Mouse (Mus musculus) CH12.LX (cell line): Measurements from ENCODE around the gene Olfr56. TPM values are rescaled to one million over a fixed set of nuclear protein-coding genes. Genes with fewer than 3 reads are reported as not detected.

Source experiments
- DNase-seq: peaks from one replicate; pipeline ENCODE4 v3.0.0-alpha.2; 2013; ENCODE audit errors: extremely low read depth
- H3K27ac ChIP-seq: 2 replicates; pipeline ENCODE4 v1.5.1; 2012; ENCODE audit warnings: low read depth, mild to moderate bottlenecking, control low read depth, moderate library complexity; ENCODE audit not compliant: insufficient read depth
- H3K27me3 ChIP-seq: replicated peaks from 2 replicates; pipeline ENCODE3; 2012; ENCODE audit warnings: inconsistent platforms
- H3K36me3 ChIP-seq, 2 experiments: replicated peaks in 1 of 2; 2 replicates each; pipeline versions ENCODE3 to v1.6.1; 2012; ENCODE audit warnings: inconsistent platforms in 1 of 2, low read length in 1 of 2, mild to moderate bottlenecking in 1 of 2, mixed read lengths in 1 of 2, moderate library complexity in 1 of 2; ENCODE audit not compliant: control insufficient read depth in 1 of 2, insufficient read depth in 1 of 2
- H3K4me1 ChIP-seq, 2 experiments: 2 replicates each; pipeline ENCODE4 v1.6.1; 2012; ENCODE audit warnings: inconsistent platforms in 1 of 2, moderate library complexity in 1 of 2; ENCODE audit not compliant: insufficient read depth in 2 of 2, control insufficient read depth in 1 of 2
- H3K4me2 ChIP-seq: 2 replicates; pipeline ENCODE4 v1.6.1; 2012; ENCODE audit warnings: low read depth, mild to moderate bottlenecking, control low read depth; ENCODE audit not compliant: poor library complexity, insufficient read depth, severe bottlenecking
- H3K4me3 ChIP-seq, 3 experiments: fragments of 150-350 bp in 1 of 3; sonication (generic) in 1 of 3; replicated peaks in 1 of 3; 2 replicates each; pipeline versions ENCODE3 to v1.5.1; 2011 to 2012; ENCODE audit warnings: low read depth in 2 of 3, low read length in 2 of 3, mild to moderate bottlenecking in 2 of 3, moderate library complexity in 2 of 3, control low read depth in 1 of 3, improper control_type of control experiment in 1 of 3, inconsistent platforms in 1 of 3, mixed read lengths in 1 of 3; ENCODE audit not compliant: poor library complexity in 1 of 3
- H3K79me2 ChIP-seq: replicated peaks from 2 replicates; pipeline ENCODE4 v1.6.1; 2012; ENCODE audit warnings: mild to moderate bottlenecking, moderate library complexity; ENCODE audit not compliant: control insufficient read depth, poor library complexity, insufficient read depth, severe bottlenecking; ENCODE audit errors: extremely low read depth
- H3K9ac ChIP-seq: 2 replicates; pipeline ENCODE4 v1.6.1; 2012; ENCODE audit warnings: low read depth, mild to moderate bottlenecking, control low read depth, moderate library complexity; ENCODE audit not compliant: insufficient read depth
- H3K9me3 ChIP-seq: replicated peaks from 2 replicates; pipeline ENCODE3; 2012; ENCODE audit warnings: low read length, inconsistent platforms, mixed read lengths
- BHLHE40 ChIP-seq: IDR thresholded peaks from 2 replicates; pipeline ENCODE4 v1.6.1; 2011; ENCODE audit warnings: mild to moderate bottlenecking, low read depth, low read length, improper control_type of control experiment
- CHD1 ChIP-seq: IDR thresholded peaks from 2 replicates; pipeline ENCODE4 v1.6.1; 2012; ENCODE audit warnings: low read depth, low read length, improper control_type of control experiment, inconsistent platforms
- CTCF ChIP-seq, 2 experiments: IDR thresholded peaks in 1 of 2; conservative IDR thresholded peaks in 1 of 2; 2 replicates each; pipeline ENCODE4 v1.5.1; 2011 to 2012; ENCODE audit warnings: low read depth in 2 of 2, low read length in 2 of 2, improper control_type of control experiment in 1 of 2, inconsistent platforms in 1 of 2, mild to moderate bottlenecking in 1 of 2, moderate library complexity in 1 of 2
- ELF1 ChIP-seq: IDR thresholded peaks from 2 replicates; pipeline ENCODE4 v1.6.1; 2014; ENCODE audit warnings: low read depth, mild to moderate bottlenecking, inconsistent platforms, low read length, improper control_type of control experiment
- EP300 ChIP-seq: IDR thresholded peaks from 2 replicates; pipeline ENCODE4 v1.6.1; 2011; ENCODE audit warnings: low read length, improper control_type of control experiment
- ETS1 ChIP-seq: conservative IDR thresholded peaks from 2 replicates; pipeline ENCODE4 v1.6.1; 2012; ENCODE audit warnings: low read depth, mild to moderate bottlenecking, inconsistent platforms, low read length, improper control_type of control experiment, moderate library complexity
- IRF4 ChIP-seq: IDR thresholded peaks from 2 replicates; pipeline ENCODE4 v1.6.1; 2014; ENCODE audit warnings: low read depth, mild to moderate bottlenecking, inconsistent platforms, low read length, improper control_type of control experiment
- JUND ChIP-seq: conservative IDR thresholded peaks from 2 replicates; pipeline ENCODE4 v1.6.1; 2011; ENCODE audit warnings: low read depth, low read length, improper control_type of control experiment
- MAFK ChIP-seq: IDR thresholded peaks from 2 replicates; pipeline ENCODE4 v1.6.1; 2011; ENCODE audit warnings: low read length, improper control_type of control experiment; ENCODE audit not compliant: insufficient replicate concordance
- MAX ChIP-seq: IDR thresholded peaks from 2 replicates; pipeline ENCODE4 v1.6.1; 2011; ENCODE audit warnings: low read length, improper control_type of control experiment
- MAZ ChIP-seq: IDR thresholded peaks from 2 replicates; pipeline ENCODE4 v1.6.1; 2012; ENCODE audit warnings: low read depth, mild to moderate bottlenecking, inconsistent platforms, low read length, improper control_type of control experiment, moderate library complexity
- MYC ChIP-seq: IDR thresholded peaks from 2 replicates; pipeline ENCODE4 v1.6.1; 2011; ENCODE audit warnings: low read depth, mild to moderate bottlenecking, improper control_type of control experiment, low read length
- POLR2AphosphoS2 ChIP-seq: IDR thresholded peaks from 2 replicates; pipeline ENCODE4 v1.6.1; 2011; ENCODE audit warnings: low read depth, low read length, improper control_type of control experiment
- RAD21 ChIP-seq: IDR thresholded peaks from 2 replicates; pipeline ENCODE4 v1.6.1; 2011; ENCODE audit warnings: low read depth, mild to moderate bottlenecking, low read length, improper control_type of control experiment, moderate library complexity
- RCOR1 ChIP-seq: conservative IDR thresholded peaks from 2 replicates; pipeline ENCODE4 v1.6.1; 2012; ENCODE audit warnings: low read depth, mild to moderate bottlenecking, inconsistent platforms, low read length, improper control_type of control experiment
- SIN3A ChIP-seq: IDR thresholded peaks from 2 replicates; pipeline ENCODE4 v1.6.1; 2012; ENCODE audit warnings: low read length, improper control_type of control experiment, inconsistent platforms
- SMC3 ChIP-seq: IDR thresholded peaks from 2 replicates; pipeline ENCODE4 v1.6.1; 2011; ENCODE audit warnings: low read depth, low read length, improper control_type of control experiment
- UBTF ChIP-seq: IDR thresholded peaks from 2 replicates; pipeline ENCODE4 v1.6.1; 2012; ENCODE audit warnings: low read depth, mild to moderate bottlenecking, inconsistent platforms, low read length, improper control_type of control experiment, moderate library complexity
- USF2 ChIP-seq: conservative IDR thresholded peaks from 2 replicates; pipeline ENCODE4 v1.6.1; 2011; ENCODE audit warnings: low read depth, low read length, improper control_type of control experiment
- ZC3H11A ChIP-seq: IDR thresholded peaks from 2 replicates; pipeline ENCODE4 v1.6.1; 2012; ENCODE audit warnings: low read depth, mild to moderate bottlenecking, inconsistent platforms, low read length, improper control_type of control experiment
- ZKSCAN1 ChIP-seq: IDR thresholded peaks from 2 replicates; pipeline ENCODE4 v1.6.1; 2012; ENCODE audit warnings: low read depth, inconsistent platforms, low read length, improper control_type of control experiment, borderline replicate concordance
- ZNF384 ChIP-seq: IDR thresholded peaks from 2 replicates; pipeline ENCODE4 v1.6.1; 2012; ENCODE audit warnings: low read depth, low read length, improper control_type of control experiment, inconsistent platforms
- dilution Hi-C: fragments of 300-500 bp; cut with MboI; formaldehyde crosslinking; loops from 2 replicates; pipeline ENCODE4 v1.14.3; 2020; ENCODE audit warnings: low sequenced_read_pairs; ENCODE audit not compliant: extremely low pct_unique_long_range_greater_than_20kb, extremely low pct_ligation_motif_present
- in situ Hi-C: fragments of 300-500 bp; cut with MboI; formaldehyde crosslinking; loops from 3 replicates; pipeline ENCODE4 v1.14.3; 2019; ENCODE audit warnings: low sequenced_read_pairs, low pct_ligation_motif_present, low pct_unique_long_range_greater_than_20kb, mixed read lengths
- polyA plus RNA-seq: library from polyadenylated mRNA; unstranded; fragments of >175 nt; gene quantifications from 2 replicates; pipeline ENCODE4 v1.2.1, GENCODE M21; 2012; ENCODE audit warnings: low read depth; ENCODE audit not compliant: insufficient read length
- total RNA-seq, 2 experiments: library from RNA; depleted of rRNA; stranded (reverse); fragments of 300-350 nt in 1 of 2; fragments of >200 nt in 1 of 2; gene quantifications; 2 replicates each; pipeline ENCODE4 v1.2.3; 2012 to 2014

The Olfr56 gene
- total and polyA plus RNA-seq, 3 experiments, result not detected

DNA sequence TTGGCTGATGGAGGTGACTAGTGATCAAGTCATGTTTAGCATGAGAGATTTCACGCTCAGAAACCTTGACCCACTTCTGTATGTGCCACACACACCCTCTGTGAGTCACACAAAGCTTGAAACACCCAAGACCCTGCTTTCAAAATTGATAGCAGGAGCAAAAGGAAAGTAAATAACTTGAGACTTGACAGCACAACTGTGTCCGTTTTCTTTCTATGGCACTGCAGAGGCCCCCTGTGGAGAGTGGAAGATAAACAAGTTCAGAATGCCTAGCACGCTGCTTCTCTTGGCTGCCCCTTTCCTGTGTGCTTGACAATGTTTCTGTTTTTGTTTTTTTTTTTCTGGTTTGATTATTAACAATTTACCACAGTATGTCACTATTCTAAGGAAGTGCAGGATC is 106.2 kb downstream of the Olfr56 start:
- Histone ChIP-seq H3K27ac (no peak overlapping the region), H3K4me1 (peaks cover 5 to 67% of the 10 kb centered on the region in 2 experiments)
- in situ Hi-C loops, result no loop called here

DNA sequence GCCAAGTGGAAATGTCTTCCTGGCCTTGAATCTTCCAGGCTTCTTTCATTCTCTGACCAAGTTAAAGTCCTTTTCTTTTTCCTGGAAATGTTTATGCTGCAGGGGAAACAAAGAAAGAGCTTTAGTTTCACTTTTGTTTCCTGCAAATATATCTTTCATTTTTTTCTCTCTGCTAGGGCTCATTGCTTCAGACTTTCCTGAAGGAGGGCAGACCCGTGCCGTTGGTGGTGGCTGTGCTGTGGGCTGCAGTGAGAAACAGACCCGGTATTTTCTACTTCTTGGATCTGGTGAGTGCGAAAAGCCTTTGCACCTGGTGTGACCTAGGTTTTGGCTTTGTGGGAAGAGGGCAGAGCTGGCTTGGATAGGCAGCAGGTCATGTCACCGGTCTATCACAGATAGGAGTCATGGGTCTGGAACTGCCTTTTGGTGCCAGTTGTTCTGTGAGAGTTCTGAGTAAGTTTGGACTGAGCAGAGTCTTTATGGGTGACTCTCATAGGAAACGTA is 108.2 kb downstream of the Olfr56 start:
- no peaks in the 10 kb centered on the region for H3K27me3 ChIP-seq
- dilution Hi-C loops, result no loop called here
- no peaks in the 10 kb centered on the region for H3K36me3 ChIP-seq
- H3K79me2 ChIP-seq, result no peaks in the 10 kb centered on the region; the same call in 1 of the 2 replicates
- TF ChIP-seq ZC3H11A (no peak), RCOR1 (0 out of 2 replicates have a peak, but pooled peaks have one; percentile 53), EP300 (peak; percentile 61; the same call in 1 of the 2 replicates), ETS1 (peak; percentile 43; the same call in 1 of the 2 replicates), ZNF384 (peak; percentile 72), RAD21 (no peak), POLR2AphosphoS2 (no peak), IRF4 (peak; percentile 68), UBTF (no peak), USF2 (no peak), MYC (0 out of 2 replicates have a peak, but pooled peaks have one; percentile 39), BHLHE40 (peak; percentile 39; the same call in 1 of the 2 replicates), MAZ (no peak)
- no peak for DNase-seq
- in situ Hi-C loops, result no loop called here
- no peaks in the 10 kb centered on the region for H3K9me3 ChIP-seq
- peak overlapping the region; percentile 64 for H3K9ac ChIP-seq
- peak overlapping the region; percentile 18; the same call in 1 of the 2 replicates for H3K27ac ChIP-seq
- H3K4me3 ChIP-seq, result peak overlapping the region; percentile 19 to 54 (median 34)
- H3K4me2 ChIP-seq, result peak overlapping the region; percentile 63
- H3K4me1 ChIP-seq, result peaks cover 5 to 60% of the 10 kb centered on the region in 2 experiments

More for the DNA sequence above, 106.2 kb downstream of the Olfr56 start:
- no peaks in the 10 kb centered on the region; the same call in 1 of the 2 replicates for H3K79me2 ChIP-seq
- DNase-seq, result no peak
- no peak overlapping the region for H3K4me3 ChIP-seq
- H3K36me3 ChIP-seq, result no peaks in the 10 kb centered on the region
- H3K9me3 ChIP-seq, result no peaks in the 10 kb centered on the region
- dilution Hi-C loops, result no loop called here
- 0 out of 2 replicates have a peak overlapping the region, but pooled peaks have one; percentile 2 for H3K4me2 ChIP-seq
- no peak for TF ChIP-seq BHLHE40
- TF ChIP-seq CTCF (conservative IDR thresholded peaks at IDR 0.05 in 1 of 2, IDR thresholded peaks at IDR 0.05 in 1 of 2; ENCODE audit: low read depth in 2 of 2, low read length in 2 of 2), result peak in 1 of 2 experiments; percentile 82; a peak in 2 of 4 replicates
- TF ChIP-seq SMC3, result peak; percentile 85
- TF ChIP-seq UBTF, result no peak
- TF ChIP-seq MAFK, result no peak
- TF ChIP-seq ZKSCAN1, result no peak
- TF ChIP-seq EP300, result no peak
- 0 out of 2 replicates have a peak, but pooled peaks have one; percentile 51 for TF ChIP-seq SIN3A
- TF ChIP-seq ELF1, result peak; percentile 34; the same call in 1 of the 2 replicates
- TF ChIP-seq MAX, result 0 out of 2 replicates have a peak, but pooled peaks have one; percentile 20
- no peak for TF ChIP-seq CHD1
- TF ChIP-seq RAD21, result peak; percentile 82
- peak; percentile 80 for TF ChIP-seq ZC3H11A
- TF ChIP-seq RCOR1, result no peak
- TF ChIP-seq JUND, result no peak
- H3K9ac ChIP-seq, result no peak overlapping the region
- no peaks in the 10 kb centered on the region for H3K27me3 ChIP-seq
